Mouse (Mus musculus) G1E (cell line): ENCODE results near the gene Tprkb. TPM values are rescaled to one million over a fixed set of nuclear protein-coding genes. Genes with fewer than 3 reads are reported as not detected.
A peak's percentile ranks its signal among the peaks of the same experiment; 100 is the strongest.
"Not testable (repeated sequence)": the region's sequence is repeated elsewhere in the genome, so short reads cannot be mapped to it uniquely, and the experiment has no call there.

Source experiments
- ATAC-seq: 2 replicates; pipeline ENCODE4 v1.8.0; 2016; ENCODE audit warnings: mild to moderate bottlenecking; ENCODE audit not compliant: insufficient number of reproducible peaks, poor library complexity, low FRiP score, severe bottlenecking; ENCODE audit errors: extremely low read depth
- DNase-seq: peaks from one replicate; pipeline ENCODE4 v3.0.0; 2012; ENCODE audit warnings: low spot score
- H3K27me3 ChIP-seq: 2 replicates; pipeline ENCODE4 v1.6.1; 2012; ENCODE audit warnings: mild to moderate bottlenecking, low read length, inconsistent platforms; ENCODE audit not compliant: insufficient read depth
- H3K36me3 ChIP-seq: replicated peaks from 2 replicates; pipeline ENCODE3; 2012; ENCODE audit warnings: mild to moderate bottlenecking, inconsistent platforms
- H3K4me1 ChIP-seq: 2 replicates; pipeline ENCODE4 v1.6.1; 2012; ENCODE audit warnings: low read depth, low read length, inconsistent platforms, mixed read lengths; ENCODE audit not compliant: insufficient read depth
- H3K4me3 ChIP-seq: 2 replicates; pipeline ENCODE4 v1.5.1; 2012; ENCODE audit warnings: low read depth, mild to moderate bottlenecking, inconsistent platforms, low read length, moderate library complexity, mixed read lengths
- H3K9me3 ChIP-seq: replicated peaks from 2 replicates; pipeline ENCODE4 v1.6.1; 2012; ENCODE audit warnings: inconsistent platforms
- CTCF ChIP-seq: IDR thresholded peaks from 2 replicates; pipeline ENCODE4 v1.5.1; 2012; ENCODE audit warnings: low read depth, low read length, inconsistent platforms, mixed read lengths
- GATA1 ChIP-seq: IDR thresholded peaks from 2 replicates; pipeline ENCODE4 v1.6.1; 2012; ENCODE audit warnings: borderline replicate concordance, low read length, inconsistent platforms, mixed read lengths
- GATA2 ChIP-seq: IDR thresholded peaks from 2 replicates; pipeline ENCODE4 v1.6.1; 2012; ENCODE audit warnings: low read depth, low read length, inconsistent platforms, borderline replicate concordance
- POLR2AphosphoS5 ChIP-seq: IDR thresholded peaks from 2 replicates; pipeline ENCODE4 v1.6.1; 2012; ENCODE audit warnings: low read depth, low read length, inconsistent platforms; ENCODE audit not compliant: insufficient replicate concordance
- TAL1 ChIP-seq: conservative IDR thresholded peaks from 2 replicates; pipeline ENCODE4 v1.6.1; 2012; ENCODE audit warnings: low read depth, low read length, inconsistent platforms, mixed read lengths
- polyA plus RNA-seq: library from polyadenylated mRNA; stranded (reverse); fragments of >175 nt; gene quantifications from 2 replicates; pipeline ENCODE4 v1.2.3, GENCODE M21; 2012
- total RNA-seq, 2 experiments: library from RNA; stranded (forward) in 1 of 2; stranded (reverse) in 1 of 2; fragments of 200-1000 nt in 1 of 2; fragments of >200 nt in 1 of 2; fragmentation: Nextera tagmentation in 1 of 2; gene quantifications; 2 replicates each; pipeline ENCODE4 v1.2.3; 2014 to 2017

Gene Tprkb
- total and polyA plus RNA-seq, 3 experiments: 6.3 to 80.9 (median 68.6) TPM

DNA sequence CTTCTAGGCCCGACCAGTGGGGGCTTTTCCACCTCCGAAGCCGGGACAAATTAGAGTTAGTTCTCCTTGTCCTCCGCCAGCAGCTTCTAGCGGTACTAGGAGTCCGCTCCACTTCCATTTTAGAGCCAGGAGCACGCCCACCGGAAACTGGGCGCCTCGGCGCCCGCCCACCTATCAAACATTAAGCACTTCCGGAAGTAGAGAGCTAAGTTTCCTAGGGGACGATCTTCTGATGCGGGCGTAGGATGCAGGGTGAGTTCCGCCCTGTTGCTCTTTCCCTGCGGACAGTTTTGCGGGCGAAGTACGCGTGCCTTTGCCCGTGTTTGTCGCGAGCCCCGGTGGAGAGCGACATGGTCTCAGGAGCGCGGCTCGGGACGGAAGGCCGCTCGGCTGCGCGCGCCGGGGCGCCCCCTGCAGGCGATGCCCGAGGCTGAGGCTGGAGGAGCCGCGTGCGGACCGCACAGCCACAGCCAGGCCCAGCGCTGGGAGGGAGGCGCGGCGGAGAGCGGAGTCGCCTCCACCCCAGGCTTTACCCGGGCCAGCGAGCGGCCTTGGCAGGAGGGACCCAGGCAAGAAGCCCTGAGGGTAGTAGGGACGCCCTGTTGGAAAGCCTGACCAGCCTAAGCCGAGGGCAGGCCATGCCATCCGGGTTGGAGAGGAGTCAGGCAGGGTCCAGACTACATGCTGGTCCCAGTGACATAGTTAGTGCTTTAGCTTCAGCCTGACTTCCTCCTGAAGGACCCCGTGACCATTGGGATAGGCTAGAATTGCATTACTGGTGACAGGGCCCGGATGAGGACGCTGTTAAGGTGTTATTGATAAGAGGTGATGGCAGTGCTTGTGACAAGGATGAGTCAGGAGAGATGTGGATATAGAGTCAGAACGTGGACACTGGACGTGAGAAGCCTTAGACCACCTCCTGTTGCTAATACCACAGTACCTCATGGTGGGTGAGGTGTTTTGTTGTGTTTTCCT is 4.2 kb downstream of the Tprkb start, which contains the start of gene Nat8f1:
Nat8f1 (minus strand) TSS at position 149 of the 975 bp plus-strand sequence.
- TF ChIP-seq CTCF: peak; percentile 33; the same call in 1 of the 2 replicates
- peaks cover 31% of the 10 kb centered on the region for H3K36me3 ChIP-seq
- peak; percentile 85 for DNase-seq
- H3K27me3 ChIP-seq, H3K9me3 ChIP-seq: not testable (repeated sequence)
- peak; percentile 77 for ATAC-seq
- peaks cover 29% of the 10 kb centered on the region for H3K4me1 ChIP-seq
- peak within 1 kb of the TSS; percentile 75 for H3K4me3 ChIP-seq

GRCm38 (mm10) chr6:85916596-85916995 is 4.9 kb downstream of the Tprkb start:
- Histone ChIP-seq H3K36me3 (peaks cover 31% of the 10 kb centered on the region), H3K4me1 (peaks cover 28% of the 10 kb centered on the region), H3K27me3 (no peaks in the 10 kb centered on the region), H3K9me3 (no peaks in the 10 kb centered on the region), H3K4me3 (peak overlapping the region; percentile 75)
- TF ChIP-seq TAL1: no peak
- TF ChIP-seq CTCF: no peak
- no peak for TF ChIP-seq GATA2
- no peak for TF ChIP-seq POLR2AphosphoS5
- no peak for TF ChIP-seq GATA1
- ATAC-seq: no peak
- no peak for DNase-seq

DNA sequence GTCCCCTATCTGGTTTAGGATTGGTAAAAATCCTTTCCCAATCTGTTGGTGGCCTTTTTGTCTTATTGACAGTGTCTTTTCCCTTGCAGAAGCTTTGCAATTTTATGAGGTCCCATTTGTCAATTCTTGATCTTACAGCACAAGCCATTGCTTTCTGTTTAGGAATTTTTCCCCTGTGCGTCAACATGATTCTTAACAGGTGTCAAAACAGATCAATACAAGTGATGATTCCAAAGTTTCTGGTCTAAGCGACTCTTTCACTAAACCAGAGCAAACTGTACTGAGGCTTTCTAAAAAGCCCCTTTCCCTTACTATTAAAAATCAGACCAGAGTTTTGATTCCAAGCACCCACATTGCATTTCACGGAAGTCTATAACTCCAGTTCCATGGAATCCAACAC is 6.7 kb downstream of the Tprkb start:
- not testable (repeated sequence) for H3K4me3 ChIP-seq, ATAC-seq, DNase-seq, H3K27me3 ChIP-seq, H3K9me3 ChIP-seq
- Histone ChIP-seq H3K36me3 (peaks cover 43% of the 10 kb centered on the region), H3K4me1 (peaks cover 24% of the 10 kb centered on the region)

GRCm38 (mm10) chr6:85919401-85919800 is 7.7 kb downstream of the Tprkb start:
- TF ChIP-seq CTCF (no peak), GATA2 (no peak), TAL1 (no peak), GATA1 (no peak), POLR2AphosphoS5 (no peak)
- Histone ChIP-seq H3K4me3 (no peak overlapping the region), H3K4me1 (peaks cover 23% of the 10 kb centered on the region), H3K27me3 (no peaks in the 10 kb centered on the region), H3K9me3 (no peaks in the 10 kb centered on the region), H3K36me3 (peaks cover 51% of the 10 kb centered on the region)
- no peak for ATAC-seq
- DNase-seq: no peak

GRCm38 (mm10) chr6:85923643-85924042 is 12.0 kb downstream of the Tprkb start:
- DNase-seq: no peak
- no peaks in the 10 kb centered on the region for H3K9me3 ChIP-seq
- TF ChIP-seq POLR2AphosphoS5 (no peak), CTCF (no peak), GATA2 (no peak), GATA1 (no peak), TAL1 (no peak)
- H3K36me3 ChIP-seq: peaks cover 89% of the 10 kb centered on the region
- peaks cover 9% of the 10 kb centered on the region; the same call in 1 of the 2 replicates for H3K4me1 ChIP-seq
- no peak for ATAC-seq
- H3K27me3 ChIP-seq: no peaks in the 10 kb centered on the region
- H3K4me3 ChIP-seq: no peak overlapping the region

DNA sequence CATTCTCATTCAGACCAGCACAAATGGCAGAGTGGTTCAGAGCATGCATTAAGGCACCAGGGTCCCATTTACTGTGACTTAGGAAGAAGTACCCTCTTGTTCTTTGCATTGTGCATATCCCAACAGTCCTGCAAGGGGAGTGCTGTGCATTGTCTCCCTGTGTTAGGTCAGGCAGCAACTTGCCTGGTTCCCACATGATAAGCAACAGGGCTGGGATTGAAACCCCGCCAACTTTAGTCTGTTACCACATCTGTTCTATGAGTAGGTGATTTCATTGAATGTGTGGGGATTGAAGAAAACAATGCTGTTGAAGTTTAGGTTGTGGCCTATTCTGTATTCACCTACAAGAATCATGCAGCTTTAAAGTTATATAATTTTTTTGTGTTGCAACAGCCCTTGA is 15.0 kb downstream of the Tprkb start:
- no peaks in the 10 kb centered on the region for H3K9me3 ChIP-seq
- H3K4me3 ChIP-seq: no peak overlapping the region
- DNase-seq (no peak), ATAC-seq (no peak)
- H3K36me3 ChIP-seq: peaks cover 89% of the 10 kb centered on the region
- H3K4me1 ChIP-seq: peaks cover 5% of the 10 kb centered on the region; the same call in 1 of the 2 replicates
- no peaks in the 10 kb centered on the region for H3K27me3 ChIP-seq
- TF ChIP-seq TAL1: no peak
- TF ChIP-seq POLR2AphosphoS5: no peak
- TF ChIP-seq GATA2: no peak
- no peak for TF ChIP-seq GATA1
- TF ChIP-seq CTCF: no peak
